Mouse (Mus musculus) adrenal gland, postnatal 25 days (tissue): ENCODE data around the gene Olfr692. TPM values are rescaled to one million over a fixed set of nuclear protein-coding genes. Genes with fewer than 3 reads are reported as not detected.
"Not testable (repeated sequence)": the region's sequence is repeated elsewhere in the genome, so short reads cannot be mapped to it uniquely, and the experiment has no call there.

Source experiments
- DNase-seq: peaks from one replicate; pipeline ENCODE4 v3.0.0; 2021; ENCODE audit warnings: mixed read lengths
- long read RNA-seq: library from polyadenylated mRNA; stranded (forward); transcript quantifications from one replicate; pipeline ENCODE4 v2.0.0, GENCODE M21; 2021
- total RNA-seq: library from RNA; stranded (reverse); gene quantifications from 2 replicates; pipeline ENCODE4 v1.2.3, GENCODE M21; 2021

The Olfr692 gene
- not detected in 2 replicates for total RNA-seq
- long read RNA-seq, result 0 reads

DNA sequence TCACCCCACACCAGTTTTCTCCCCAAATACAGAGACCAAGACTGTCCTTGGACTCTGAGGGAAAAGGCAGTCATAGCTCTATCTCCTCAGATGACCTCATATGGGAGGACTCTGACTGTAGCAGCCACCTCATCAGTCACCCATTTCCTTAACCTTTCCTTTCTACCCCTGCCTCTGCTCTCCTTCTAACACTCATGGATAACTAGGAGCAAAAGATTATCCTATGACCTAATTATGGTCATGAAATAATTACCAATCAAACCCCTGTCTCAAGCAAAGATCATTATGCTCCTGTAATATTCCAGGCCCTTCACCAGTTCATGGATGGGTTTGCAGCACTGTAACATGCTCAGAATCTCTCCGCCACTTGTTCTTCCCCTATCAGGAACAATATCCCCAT, at the start of gene Olfr692:
TSS of gene Olfr692 (plus strand) at position 301 of the 400 bp plus-strand sequence.
- no peak for DNase-seq

DNA sequence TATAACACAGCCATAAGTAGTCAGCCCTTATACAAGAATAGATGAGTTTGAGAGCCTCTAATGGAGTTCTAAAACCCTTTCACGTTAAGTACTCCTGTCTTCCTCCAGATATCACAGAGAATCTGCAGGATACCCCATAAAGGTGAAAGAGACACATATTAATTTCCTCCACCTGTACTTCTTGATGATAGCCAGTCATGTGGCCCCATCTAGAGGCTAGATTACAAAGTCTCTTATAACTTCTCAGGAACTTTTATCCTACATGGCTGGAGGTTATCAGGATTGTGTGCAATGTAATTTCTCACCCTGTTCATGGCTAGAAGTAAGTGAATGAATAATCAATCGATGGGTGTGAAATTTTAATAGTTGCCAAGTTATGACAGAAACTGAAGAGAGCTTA, 42.7 kb upstream of the Olfr692 start:
- DNase-seq, result no peak

DNA sequence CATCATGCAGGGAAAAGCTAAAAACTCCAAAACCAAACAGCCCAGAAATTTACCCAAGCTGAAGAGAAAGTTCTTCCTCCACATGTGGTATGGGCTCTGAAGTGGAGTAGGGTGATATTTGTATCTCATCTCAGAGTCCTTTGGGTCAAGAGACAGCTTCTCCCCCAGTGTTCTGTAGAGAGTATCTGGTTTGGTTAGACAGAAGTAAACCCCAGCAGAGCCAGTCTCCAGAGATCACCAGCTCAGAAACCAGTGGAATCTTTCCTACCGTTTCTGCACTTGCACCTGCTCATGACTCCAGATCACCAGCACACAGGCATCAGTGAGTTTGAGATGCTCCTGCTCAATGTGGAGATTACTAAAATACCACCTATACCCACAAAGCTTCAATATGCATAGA, 34.0 kb upstream of the Olfr692 start, which contains the start of gene Olfr690:
TSS of gene Olfr690 (minus strand) at position 101 of the 400 bp plus-strand sequence.
- no peak for DNase-seq

DNA sequence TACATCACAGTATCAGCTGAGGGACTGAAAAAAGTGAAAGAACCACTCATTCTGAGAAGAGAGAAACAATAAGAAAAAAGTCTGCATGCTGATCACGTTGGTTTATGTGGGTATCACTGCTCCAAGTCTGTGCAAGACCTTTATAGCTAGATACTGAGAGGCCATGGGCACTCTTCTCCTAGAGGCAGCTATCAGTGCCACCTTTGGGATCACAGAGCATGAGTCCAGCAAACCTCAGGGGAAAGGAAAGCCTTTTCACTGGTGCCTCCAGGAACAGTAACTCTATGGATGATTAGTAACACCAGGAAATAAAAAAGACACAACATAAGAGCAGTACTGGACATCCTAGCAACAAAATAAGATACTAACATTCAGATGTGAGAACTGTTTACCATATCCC, 25.9 kb upstream of the Olfr692 start, which contains the start of gene Olfr691:
TSS of gene Olfr691 (minus strand) at position 101 of the 400 bp plus-strand sequence.
- no peak for DNase-seq

DNA sequence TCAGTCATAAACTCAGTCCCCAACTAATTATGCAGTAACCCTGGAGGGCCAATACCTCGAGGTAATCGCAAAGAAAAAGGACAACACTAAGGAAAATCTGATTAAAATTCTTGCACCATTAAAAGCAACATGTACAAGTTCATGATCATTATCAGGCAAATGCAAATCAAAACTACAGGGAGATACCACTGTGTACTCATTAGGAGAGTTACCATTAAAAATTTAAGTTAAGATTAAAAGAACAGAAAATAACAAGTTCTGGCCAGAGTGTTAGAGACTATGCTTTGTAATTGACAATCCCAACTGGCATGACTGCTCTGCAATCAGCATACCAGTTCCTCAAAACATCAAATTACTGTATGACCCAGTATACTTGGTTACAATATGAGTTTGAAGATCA, 25.3 kb upstream of the Olfr692 start:
- no peak for DNase-seq

DNA sequence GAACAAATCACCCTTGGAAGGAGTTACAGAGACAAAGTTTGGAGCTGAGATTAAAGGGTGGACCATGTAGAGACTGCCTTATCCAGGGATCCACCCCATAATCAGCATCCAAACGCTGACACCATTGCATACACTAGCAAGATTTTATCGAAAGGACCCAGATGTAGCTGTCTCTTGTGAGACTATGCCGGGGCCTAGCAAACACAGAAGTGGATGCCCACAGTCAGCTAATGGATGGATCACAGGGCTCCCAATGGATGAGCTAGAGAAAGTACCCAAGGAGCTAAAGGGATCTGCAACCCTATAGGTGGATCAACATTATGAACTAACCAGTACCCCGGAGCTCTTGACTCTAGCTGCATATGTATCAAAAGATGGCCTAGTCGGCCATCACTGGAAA, 12.0 kb upstream of the Olfr692 start:
- DNase-seq, result not testable (repeated sequence)

DNA sequence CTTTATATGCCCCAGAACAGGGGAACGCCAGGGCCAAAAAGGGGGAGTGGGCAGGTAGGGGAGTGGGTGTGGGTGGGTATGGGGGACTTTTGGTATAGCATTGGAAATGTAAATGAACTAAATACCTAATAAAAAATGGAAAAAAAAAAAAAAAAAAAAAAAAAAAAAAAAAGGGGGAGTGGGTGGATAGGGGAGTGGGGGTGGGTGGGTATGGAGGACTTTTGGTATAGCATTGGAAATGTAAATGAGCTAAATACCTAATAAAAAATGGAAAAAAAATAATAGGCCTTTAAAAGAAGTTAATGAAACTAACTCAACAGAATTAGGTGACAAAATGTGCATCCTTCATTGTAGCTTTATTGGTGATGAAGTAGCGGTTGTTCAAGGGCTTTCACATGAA, 11.5 kb upstream of the Olfr692 start:
- DNase-seq, result not testable (repeated sequence)

DNA sequence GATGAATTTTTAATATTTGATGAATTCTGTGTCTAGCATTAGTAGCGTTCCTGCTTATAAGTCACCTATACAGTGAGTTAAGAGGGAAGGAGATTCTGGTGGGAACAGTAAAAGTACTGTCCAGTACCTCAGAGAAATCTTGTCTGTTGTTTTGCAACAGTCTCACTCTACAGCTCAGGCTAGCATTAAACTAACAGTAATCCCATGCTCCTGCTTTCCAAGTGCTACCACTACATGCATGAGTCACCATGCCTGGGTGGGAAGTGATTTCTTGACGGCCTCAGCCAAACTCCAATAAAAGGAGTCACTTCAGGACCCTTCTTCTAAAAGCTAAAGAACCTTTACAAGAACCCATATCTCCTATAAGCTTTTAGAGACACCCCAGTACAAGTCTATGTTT, 6.3 kb upstream of the Olfr692 start:
- DNase-seq, result no peak

DNA sequence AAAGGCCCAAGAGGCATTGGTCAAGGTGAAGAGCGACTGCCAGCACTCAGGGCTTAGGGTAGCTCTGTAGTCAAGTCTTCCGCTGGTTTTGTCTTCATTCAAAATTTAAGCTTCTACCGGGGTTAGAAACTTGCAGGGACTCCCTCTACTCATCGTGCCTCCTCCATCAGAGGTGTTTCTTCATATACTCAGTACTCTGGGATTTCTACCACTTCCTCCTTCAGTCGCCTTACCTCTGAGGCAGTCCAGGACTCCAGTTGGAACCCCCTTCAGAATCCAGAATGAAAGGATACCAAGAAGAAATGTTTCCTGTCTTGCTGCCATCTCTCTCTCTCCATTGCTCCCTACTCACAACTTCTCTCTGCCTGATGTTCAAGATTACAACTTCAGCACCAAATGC, 762 bp upstream of the Olfr692 start:
- no peak for DNase-seq

DNA sequence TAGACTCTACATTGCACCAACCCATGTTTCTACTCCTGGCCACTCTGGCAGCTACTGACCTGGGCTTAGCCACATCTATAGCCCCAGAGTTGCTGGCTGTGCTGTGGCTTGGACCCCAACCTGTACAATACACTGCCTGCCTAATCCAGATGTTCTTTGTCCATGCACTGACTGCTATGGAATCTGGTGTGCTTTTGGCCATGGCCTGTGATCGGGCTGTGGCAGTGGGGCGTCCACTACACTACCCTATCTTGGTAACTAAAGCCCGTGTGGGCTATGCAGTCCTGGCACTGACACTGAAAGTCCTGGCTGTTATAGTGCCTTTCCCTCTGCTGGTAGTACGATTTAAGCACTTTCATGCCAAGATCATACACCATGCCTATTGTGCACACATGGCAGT, 491 bp downstream of the Olfr692 start:
- no peak for DNase-seq

DNA sequence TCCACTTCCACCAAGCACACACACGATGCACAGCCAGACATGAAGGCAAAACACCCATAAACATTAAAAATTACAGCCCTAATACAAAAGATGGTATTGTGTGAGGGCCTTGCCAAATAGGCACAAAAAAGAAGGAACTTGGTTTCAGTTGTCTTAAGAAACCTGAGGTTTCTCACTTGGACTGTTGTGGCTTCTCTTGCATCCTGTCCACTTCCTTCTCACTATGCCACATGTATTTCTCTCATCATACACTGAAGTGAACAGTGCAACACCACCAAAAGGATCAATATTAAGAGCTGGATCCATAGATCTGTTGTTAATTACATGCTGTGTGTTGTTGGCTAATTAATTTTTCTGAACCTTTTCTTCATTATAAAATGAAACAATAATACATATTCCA, 4.9 kb downstream of the Olfr692 start:
- no peak for DNase-seq

DNA sequence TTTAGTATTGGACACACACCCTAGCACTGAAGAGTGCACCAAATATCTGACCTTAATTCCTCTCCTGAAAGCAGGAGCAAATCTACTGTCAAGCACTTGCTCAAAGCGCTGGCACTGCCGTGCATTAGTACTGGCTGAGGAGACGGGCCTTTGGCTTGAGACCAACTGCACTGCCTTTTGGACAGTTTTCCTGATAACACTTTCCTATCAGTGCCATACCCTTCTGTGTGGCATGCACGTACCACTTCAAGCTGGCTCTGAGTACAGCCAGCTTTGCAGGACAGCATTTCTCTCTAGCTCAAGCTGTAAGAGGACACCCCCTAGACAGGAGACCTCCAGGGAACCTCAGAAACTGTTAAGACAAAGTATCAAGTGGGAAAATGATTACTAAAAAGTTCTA, 5.5 kb downstream of the Olfr692 start:
- DNase-seq, result no peak

DNA sequence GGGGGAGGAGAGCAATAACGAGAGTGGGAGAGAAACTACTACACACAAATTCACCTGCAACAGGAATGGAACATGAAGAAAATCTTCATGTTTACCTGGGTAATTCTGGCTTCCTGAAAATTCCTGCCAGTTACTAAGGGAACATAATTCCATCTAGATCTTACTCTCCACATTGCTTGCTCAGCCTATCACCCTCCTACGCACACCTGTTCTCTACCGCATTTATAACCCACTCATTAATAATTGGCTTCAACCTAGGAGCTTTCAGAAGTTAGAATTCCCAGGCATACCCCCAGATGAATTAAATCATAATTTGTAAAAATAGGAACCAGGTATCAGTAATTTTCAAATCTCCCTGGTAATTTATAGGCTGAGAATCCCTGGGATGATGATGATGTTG, 5.9 kb downstream of the Olfr692 start:
- DNase-seq, result no peak

DNA sequence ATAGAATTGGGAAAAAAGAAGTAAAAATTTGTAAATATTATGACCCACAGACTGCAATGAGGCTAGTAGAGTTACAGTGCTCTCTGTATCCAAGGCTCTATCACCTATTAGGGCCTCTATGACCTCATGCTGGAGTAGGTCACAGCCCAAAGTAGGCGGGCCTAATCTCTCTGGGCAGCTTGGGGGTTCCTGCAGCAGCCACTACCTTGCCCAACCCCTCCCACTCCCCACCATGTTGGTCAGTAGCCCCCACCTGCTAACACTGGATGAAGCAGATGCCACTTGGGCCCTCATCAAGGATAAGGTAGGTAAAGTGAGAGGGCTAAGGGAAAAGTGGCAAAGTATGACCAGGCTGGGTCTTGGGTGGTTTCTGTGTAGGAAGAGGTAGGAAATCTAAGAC, 6.8 kb downstream of the Olfr692 start, which contains the start of gene Gm5901:
TSS of gene Gm5901 (plus strand) at position 173 of the 400 bp plus-strand sequence.
- no peak for DNase-seq

DNA sequence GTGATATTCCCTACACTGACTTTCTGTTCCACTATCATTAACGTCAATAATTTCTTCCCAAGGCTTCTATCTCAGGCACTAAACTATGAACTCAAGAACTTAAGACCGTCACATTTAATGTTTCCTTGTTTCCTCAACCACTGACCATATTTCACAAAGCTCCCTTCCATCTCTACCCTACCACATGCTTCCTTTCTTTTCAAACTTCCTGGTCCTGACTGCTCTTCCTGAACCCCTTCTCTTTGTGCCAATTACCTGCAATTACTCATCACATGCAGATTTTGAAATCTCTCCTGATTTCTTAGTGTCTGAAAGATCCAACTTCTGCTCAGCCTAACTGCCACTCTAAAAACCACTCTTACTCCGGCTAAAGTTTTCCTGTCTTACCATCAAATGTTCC, 12.3 kb downstream of the Olfr692 start:
- DNase-seq, result no peak

DNA sequence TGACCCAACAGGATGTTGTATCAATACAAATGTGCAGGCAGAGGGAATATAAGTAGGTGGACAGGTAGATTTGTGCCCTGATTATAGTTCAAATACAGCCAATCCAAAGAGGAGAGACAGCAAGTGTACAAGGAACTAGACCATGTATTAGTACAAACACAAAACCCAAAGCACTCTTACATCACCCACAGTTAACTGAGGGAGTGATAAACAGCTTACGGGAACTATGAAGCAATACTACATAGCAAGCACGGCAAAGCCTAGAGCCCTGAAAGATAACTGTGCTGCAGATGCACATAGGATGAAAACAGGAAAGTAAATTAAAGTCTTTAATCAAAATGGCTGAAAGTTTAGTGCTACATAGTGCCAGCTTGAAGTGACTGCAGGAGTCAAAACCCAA, 19.7 kb downstream of the Olfr692 start:
- no peak for DNase-seq

DNA sequence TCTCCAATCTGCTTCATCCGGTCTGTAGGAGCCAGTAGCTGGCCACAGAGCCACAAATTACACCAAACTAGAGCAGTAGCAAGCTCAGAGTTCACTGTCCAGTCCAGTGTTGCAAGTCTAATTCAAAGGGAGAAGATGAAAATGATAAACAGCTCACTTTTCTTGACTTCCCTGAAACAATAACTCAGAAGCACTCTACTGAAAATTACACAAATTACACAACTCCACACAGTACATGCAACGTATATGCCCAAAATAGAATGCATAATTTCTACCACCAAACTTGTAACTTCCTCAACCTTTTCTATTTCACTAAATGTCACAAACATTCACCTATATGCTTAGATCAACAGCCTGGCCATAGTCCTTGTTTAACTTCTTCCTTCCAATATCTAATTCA, 22.2 kb downstream of the Olfr692 start:
- no peak for DNase-seq

DNA sequence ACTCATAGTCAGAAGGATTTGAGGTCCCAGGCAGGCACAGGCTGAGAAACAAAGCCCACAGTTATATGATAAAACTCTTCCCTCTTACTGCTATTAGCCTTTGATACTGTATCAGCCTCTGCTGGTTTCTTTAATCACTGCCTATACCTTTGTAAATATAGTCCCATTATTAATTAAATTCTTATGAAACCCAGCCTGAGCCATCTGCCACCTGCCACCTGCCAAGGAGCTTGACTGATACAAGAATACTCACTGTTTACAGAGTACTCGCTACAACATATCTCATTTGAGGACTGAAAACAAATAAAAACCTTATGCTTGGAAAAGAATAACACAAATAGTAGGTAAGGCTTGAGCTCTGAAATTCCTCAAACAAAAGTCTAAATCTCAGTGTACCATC, 26.6 kb downstream of the Olfr692 start:
- DNase-seq, result no peak

DNA sequence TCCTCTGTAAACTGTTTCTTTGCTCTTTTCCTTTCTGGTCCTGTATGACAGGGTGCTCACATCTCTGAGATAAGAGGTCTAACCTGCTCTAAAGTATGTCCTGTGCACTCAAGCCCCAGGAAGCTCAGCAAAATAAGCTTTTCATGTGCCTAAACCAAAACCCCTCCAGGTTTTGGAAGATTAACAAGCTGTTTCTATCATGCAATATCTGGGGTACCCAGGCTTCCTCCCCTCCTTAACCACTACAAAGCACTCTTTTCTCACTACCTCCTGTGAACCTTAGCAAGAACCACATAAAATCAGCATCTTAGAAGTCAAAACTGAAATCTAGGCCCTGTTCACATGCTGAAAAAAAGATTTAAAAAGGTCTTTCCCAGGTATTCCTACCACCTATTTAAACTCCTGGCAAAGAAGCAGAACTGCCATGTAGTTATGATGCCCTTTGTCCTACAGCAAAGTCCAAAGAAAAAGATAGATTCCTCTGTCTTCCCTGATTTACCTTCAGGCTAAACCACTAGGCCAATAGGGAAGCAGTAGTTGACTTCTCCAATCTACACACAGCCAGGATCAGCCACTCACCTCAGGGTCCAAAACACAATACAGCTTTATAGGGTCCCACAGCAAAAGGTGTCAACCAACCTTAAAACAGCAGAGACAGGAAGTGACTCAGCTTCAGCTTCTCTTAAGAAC, 27.2 kb downstream of the Olfr692 start:
- no peak for DNase-seq

DNA sequence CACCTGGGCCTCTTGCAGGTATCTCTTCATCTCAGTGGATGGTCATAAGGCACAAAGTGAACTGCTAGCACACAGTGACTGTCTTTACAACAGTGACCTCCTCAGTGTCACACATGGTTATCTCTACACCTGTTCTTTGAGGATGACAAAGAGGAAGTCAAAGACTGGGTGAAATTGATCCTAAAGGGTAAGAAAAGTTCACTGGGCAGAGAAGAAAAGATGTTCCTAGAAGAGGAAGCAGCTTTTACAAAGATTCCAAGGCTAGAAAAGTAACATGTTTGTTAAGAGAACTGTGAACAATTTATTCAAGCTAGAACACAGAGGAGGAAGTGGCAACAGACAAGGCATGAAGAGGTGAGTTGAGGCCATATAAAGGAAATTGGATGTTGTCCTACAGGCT, 28.1 kb downstream of the Olfr692 start:
- no peak for DNase-seq

DNA sequence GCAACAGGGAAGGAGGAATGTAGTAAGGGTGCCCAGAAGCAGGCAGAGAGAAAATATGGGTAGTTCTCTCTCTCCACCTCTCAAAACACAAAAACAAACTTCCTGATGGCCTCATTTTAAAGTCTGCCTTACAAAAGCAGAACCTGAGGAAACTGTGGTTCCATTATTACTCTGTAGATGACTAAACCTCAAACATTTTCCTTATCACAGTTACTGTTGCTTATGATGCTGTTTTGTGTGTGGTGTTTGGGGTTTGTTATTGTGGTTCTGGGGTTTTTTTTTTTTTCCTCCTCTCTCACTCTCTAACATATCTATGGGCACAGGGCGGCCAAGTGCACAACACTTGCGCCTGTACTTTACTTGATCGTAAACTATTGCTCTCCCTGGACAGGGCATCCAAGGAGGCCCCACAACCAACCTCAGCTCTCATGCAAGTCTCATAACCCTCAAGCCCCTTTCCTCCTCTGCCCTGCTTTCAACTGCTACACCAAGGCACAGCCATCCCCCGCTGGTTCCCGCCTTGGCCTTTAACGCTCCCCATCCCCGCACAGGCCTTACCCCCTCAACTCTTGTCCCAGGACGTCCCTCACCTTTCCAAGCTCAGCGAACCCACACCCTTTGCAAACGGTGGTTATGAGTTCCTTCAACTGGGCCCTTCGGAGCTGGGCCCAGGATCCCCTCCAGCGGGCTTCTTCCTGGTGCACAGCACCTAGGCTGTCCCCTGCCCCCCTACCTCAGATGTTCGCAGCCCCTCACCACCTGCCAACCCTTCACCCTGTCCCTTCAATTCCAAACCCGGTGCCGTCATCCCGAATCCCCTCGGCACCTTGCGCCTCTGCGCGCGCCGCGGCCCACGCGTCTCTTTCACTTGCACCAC, 31.3 kb downstream of the Olfr692 start:
- no peak for DNase-seq

DNA sequence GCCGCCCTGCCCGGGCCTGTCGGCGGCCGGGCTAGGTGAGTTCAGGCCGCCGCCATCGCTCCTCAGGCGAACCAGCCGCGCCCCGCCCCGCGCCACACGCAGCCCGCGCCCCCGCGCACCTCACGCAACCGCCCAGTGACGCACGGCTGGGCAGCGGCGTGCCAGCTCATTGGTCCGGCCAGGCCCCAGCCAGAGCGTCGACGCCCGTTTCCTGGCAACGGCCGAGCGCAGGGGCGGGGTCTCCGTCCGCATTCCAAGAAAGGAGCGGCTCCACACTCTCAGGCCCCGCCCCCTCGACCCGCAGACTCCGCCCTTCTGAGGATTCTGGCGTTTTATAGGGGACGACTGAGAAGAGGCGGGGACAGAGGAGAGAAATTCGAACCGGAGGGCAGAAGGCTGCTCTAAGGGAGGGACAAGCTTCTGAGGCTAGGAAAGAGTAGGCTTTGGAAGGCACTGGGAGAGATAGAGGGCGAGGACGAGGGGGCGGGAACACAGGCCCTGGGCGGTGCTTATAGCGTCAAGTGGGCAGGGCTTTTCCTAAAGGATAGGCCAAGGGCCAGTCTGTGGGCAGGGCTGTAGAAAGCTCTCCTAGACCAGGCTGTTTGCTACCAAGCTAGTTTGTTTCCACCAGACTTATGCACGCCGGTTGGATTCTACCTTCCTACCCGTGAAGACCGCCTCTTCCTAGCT, 32.0 kb downstream of the Olfr692 start, which contains the start of gene Fam160a2:
TSS of gene Fam160a2 (minus strand) at position 120 of the 690 bp plus-strand sequence.
- peak; percentile 100 for DNase-seq

DNA sequence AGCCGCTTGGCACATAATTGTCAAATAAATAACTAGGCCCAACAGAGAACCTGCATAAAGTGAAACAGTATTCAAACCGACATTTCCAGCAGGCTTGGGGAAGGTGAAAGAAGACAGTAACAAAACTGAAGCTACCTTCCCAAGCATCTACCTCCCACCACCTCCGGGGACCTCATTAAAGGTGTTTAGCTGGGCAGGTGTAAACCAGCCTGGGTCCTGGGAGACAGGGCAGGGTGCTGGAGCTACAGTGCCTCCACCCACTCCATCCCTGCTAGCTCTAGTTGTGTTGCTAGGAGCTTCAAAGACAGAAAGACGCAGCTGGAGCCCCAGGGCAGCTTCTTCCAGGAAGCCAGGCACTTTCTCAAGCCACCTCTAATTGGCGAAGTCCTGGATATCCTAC, 36.2 kb downstream of the Olfr692 start, which contains the start of gene Cnga4:
TSS of gene Cnga4 (plus strand) at position 301 of the 400 bp plus-strand sequence.
- no peak for DNase-seq
